Comparison of ENCODE assay signal across 8 mouse cellular contexts in the genomic region with DNA sequence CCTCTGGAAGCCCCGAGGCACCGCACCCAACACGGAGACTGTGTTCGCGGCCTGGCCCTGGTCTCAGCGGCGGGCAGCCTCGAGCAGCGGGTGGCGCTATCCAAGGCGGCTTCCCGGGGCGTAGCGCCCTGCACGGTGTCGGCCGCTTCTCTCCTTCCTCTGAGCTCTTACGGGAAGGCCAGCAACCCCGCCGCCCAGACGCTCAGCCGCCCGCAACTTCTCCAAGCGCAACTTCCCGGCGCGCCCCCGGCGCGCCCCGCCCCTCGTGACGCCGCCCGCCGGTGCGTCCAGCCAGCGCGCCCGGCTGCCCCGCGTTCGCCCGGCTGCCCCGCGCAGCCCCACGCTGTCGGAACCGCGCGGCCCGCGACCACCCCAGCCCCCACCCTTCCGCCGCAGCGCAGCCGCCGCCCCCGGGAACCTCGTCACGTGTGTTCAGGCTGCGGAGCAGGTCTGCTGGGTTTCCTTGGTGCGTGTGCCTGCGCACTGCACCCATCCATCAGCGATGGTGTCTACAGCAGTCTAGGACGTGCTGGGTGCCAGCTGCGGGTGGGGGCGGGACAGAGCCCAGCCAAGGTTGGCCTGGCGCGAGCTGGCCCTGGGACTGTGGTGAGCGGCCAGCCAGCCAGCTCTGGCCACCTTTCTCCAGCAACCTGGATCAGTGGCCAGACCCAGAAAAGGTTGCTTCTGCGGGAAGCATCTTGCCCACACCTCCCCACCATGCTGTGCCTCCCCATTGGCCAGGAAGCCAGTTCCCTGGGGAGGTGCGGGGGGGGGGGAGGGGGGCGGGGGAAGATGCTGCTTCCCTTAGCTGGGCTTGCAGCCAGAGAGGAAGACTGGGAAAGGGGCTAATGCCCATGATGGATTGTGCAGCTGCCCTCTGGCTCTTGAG. TPM values are rescaled to one million over a fixed set of nuclear protein-coding genes. Genes with fewer than 3 reads are reported as not detected.
DNase-seq lines count a peak whose midpoint lies in the region; ATAC-seq and TF ChIP-seq lines count a peak whose summit lies in the region.

Gene Ppp1r3d, minus strand, starts transcription at position 212 of the 889 bp plus-strand sequence.
Gene Fam217b, plus strand, starts transcription at position 264 of the 889 bp plus-strand sequence.

- H3K27ac ChIP-seq in forebrain, embryonic 11.5 days (ENCODE audit: low read depth, low read length): no peak within 1 kb of the TSS
- H3K27ac ChIP-seq in heart, embryonic 15.5 days: peak within 1 kb of the TSS; percentile 94
- no peak within 1 kb of the TSS for H3K27ac ChIP-seq in liver, embryonic 13.5 days

- H3K4me1 ChIP-seq in G1E (ENCODE audit: insufficient read depth, low read depth, low read length): no peaks in the 10 kb centered on the region
- peaks cover 5% of the 10 kb centered on the region; the same call in 1 of the 2 replicates for H3K4me1 ChIP-seq in forebrain, embryonic 11.5 days (replicated peaks; ENCODE audit: control insufficient read depth, insufficient read depth, low read length)
- H3K4me1 ChIP-seq in heart, embryonic 15.5 days (replicated peaks): peaks cover 55% of the 10 kb centered on the region
- H3K4me1 ChIP-seq in liver, embryonic 13.5 days (replicated peaks): peaks cover 36% of the 10 kb centered on the region

- H3K4me3 ChIP-seq in G1E (ENCODE audit: low read depth, low read length): peak within 1 kb of the TSS; percentile 39; the same call in 1 of the 2 replicates
- peak within 1 kb of the TSS; percentile 71 for H3K4me3 ChIP-seq in forebrain, embryonic 11.5 days (ENCODE audit: low read depth, low read length)
- H3K4me3 ChIP-seq in heart, embryonic 15.5 days: peak within 1 kb of the TSS; percentile 74
- peak within 1 kb of the TSS; percentile 58 for H3K4me3 ChIP-seq in liver, embryonic 13.5 days (replicated peaks)

- ATAC-seq in G1E (ENCODE audit: extremely low read depth, insufficient number of reproducible peaks, low FRiP score, poor library complexity, severe bottlenecking): no peak
- peak; percentile 80 for ATAC-seq in forebrain, embryonic 11.5 days (replicated peaks; ENCODE audit: low FRiP score)
- ATAC-seq in heart, embryonic 15.5 days (replicated peaks; ENCODE audit: insufficient number of reproducible peaks, insufficient read depth, low FRiP score, low read depth): peak; percentile 71
- peak; percentile 41 for ATAC-seq in liver, embryonic 13.5 days (ENCODE audit: low read depth)
- ATAC-seq in monocyte, adult 5-6 weeks (replicated peaks; ENCODE audit: insufficient number of reproducible peaks, low FRiP score, low TSS enrichment, poor library complexity, severe bottlenecking): peak; percentile 44; the same call in 1 of the 2 replicates

- H3K27me3 ChIP-seq in G1E (ENCODE audit: insufficient read depth, low read length): no peaks in the 10 kb centered on the region; the same call in 1 of the 2 replicates
- peaks cover 14% of the 10 kb centered on the region for H3K27me3 ChIP-seq in forebrain, embryonic 11.5 days (ENCODE audit: control insufficient read depth, insufficient read depth, low read length)
- H3K27me3 ChIP-seq in heart, embryonic 15.5 days: peaks cover 5% of the 10 kb centered on the region; the same call in 1 of the 2 replicates
- peaks cover 32% of the 10 kb centered on the region for H3K27me3 ChIP-seq in liver, embryonic 13.5 days

- no peaks in the 10 kb centered on the region for H3K36me3 ChIP-seq in G1E (replicated peaks)
- no peaks in the 10 kb centered on the region for H3K36me3 ChIP-seq in forebrain, embryonic 11.5 days (ENCODE audit: control insufficient read depth, insufficient read depth, low read length)
- peaks cover 14% of the 10 kb centered on the region for H3K36me3 ChIP-seq in heart, embryonic 15.5 days
- H3K36me3 ChIP-seq in liver, embryonic 13.5 days: 0 out of 2 replicates have a peak, but pooled peaks cover 4% of the 10 kb centered on the region

- H3K4me2 ChIP-seq in forebrain, embryonic 11.5 days (ENCODE audit: low read depth, low read length, severe bottlenecking): peak within 1 kb of the TSS; percentile 84
- peak within 1 kb of the TSS; percentile 99 for H3K4me2 ChIP-seq in heart, embryonic 15.5 days
- peak within 1 kb of the TSS; percentile 72 for H3K4me2 ChIP-seq in liver, embryonic 13.5 days

- peak within 1 kb of the TSS; percentile 52 for H3K9ac ChIP-seq in forebrain, embryonic 11.5 days (ENCODE audit: low read length)
- H3K9ac ChIP-seq in heart, embryonic 15.5 days: peak within 1 kb of the TSS; percentile 70
- peak within 1 kb of the TSS; percentile 47 for H3K9ac ChIP-seq in liver, embryonic 13.5 days

- peaks cover 82% of the 10 kb centered on the region for H3K9me3 ChIP-seq in G1E (replicated peaks)
- no peaks in the 10 kb centered on the region for H3K9me3 ChIP-seq in forebrain, embryonic 11.5 days (ENCODE audit: control insufficient read depth, low read length)
- no peaks in the 10 kb centered on the region for H3K9me3 ChIP-seq in heart, embryonic 15.5 days (replicated peaks)
- H3K9me3 ChIP-seq in liver, embryonic 13.5 days (replicated peaks): no peaks in the 10 kb centered on the region

- no peak for DNase-seq in G1E (ENCODE audit: low spot score)
- DNase-seq in brain, embryonic 18.5 days (ENCODE audit: low read depth, low spot score): peak; percentile 39
- peak; percentile 74 for DNase-seq in forebrain, embryonic 11.5 days (ENCODE audit: low spot score)
- peak; percentile 83 for DNase-seq in kidney, postnatal 10 days
- DNase-seq in liver, embryonic 13.5 days: no peak
- peak; percentile 29 for DNase-seq in urinary bladder, postnatal 25 days (ENCODE audit: low spot score)

- under 1% methylated on average over 69 of the region's 74 CpGs for WGBS in forebrain, embryonic 11.5 days
- WGBS in heart, embryonic 15.5 days: under 1% methylated on average over 65 of the region's 74 CpGs
- WGBS in liver, embryonic 13.5 days (ENCODE audit: insufficient replicate concordance): under 1% methylated on average over 73 of the region's 74 CpGs

- TF ChIP-seq CTCF in G1E (IDR thresholded peaks at IDR 0.05; ENCODE audit: low read depth, low read length): no peak

RNA-seq across cellular contexts. Expression of gene Ppp1r3d, which starts in this region (rescaled TPM):
- total RNA-seq in G1E (2014; fragmentation: Nextera tagmentation) (not detected in 2 replicates), G1E (2017) (0.05 TPM in 1 of 2 replicates, not detected in the other)
- polyA plus RNA-seq in G1E (2012): not detected in 2 replicates
- 0.76 and 0.79 TPM in 2 replicates for polyA plus RNA-seq in forebrain, embryonic 11.5 days (2014; fragmentation: Nextera tagmentation; extraction: Ambion mirVana)
- 21.3 and 22.8 TPM in 2 replicates for polyA plus RNA-seq in heart, embryonic 15.5 days (2015; fragmentation: Nextera tagmentation; extraction: Ambion mirVana)
- polyA plus RNA-seq in liver, embryonic 13.5 days (2015; fragmentation: Nextera tagmentation; extraction: Ambion mirVana): 0.87 and 1.0 TPM in 2 replicates
- 0.85 to 2.5 TPM (median 1.9 TPM) in 3 replicates for total RNA-seq in monocyte, adult 5-6 weeks (2017)

RNA-seq across cellular contexts. Expression of gene Fam217b, which starts in this region (rescaled TPM):
- total RNA-seq in G1E (2014; fragmentation: Nextera tagmentation) (not detected in 2 replicates), G1E (2017) (0.05 and 0.06 TPM in 2 replicates)
- 0.01 TPM in 1 of 2 replicates, not detected in the other for polyA plus RNA-seq in G1E (2012)
- polyA plus RNA-seq in forebrain, embryonic 11.5 days (2014; fragmentation: Nextera tagmentation; extraction: Ambion mirVana): 1.4 and 2.0 TPM in 2 replicates
- 7.9 TPM in 2 replicates for polyA plus RNA-seq in heart, embryonic 15.5 days (2015; fragmentation: Nextera tagmentation; extraction: Ambion mirVana)
- 1.1 TPM in 2 replicates for polyA plus RNA-seq in liver, embryonic 13.5 days (2015; fragmentation: Nextera tagmentation; extraction: Ambion mirVana)
- total RNA-seq in monocyte, adult 5-6 weeks (2017): 3.4 to 6.5 TPM (median 6.2 TPM) in 3 replicates

Comparison
In these comparisons a context has a peak if more than half of its experiments do, and no peak if none do; other contexts are left out.
1. RNA of gene Ppp1r3d (polyA plus RNA-seq): 21.3 to 22.8 TPM in heart, embryonic 15.5 days; 0.87 to 1.0 TPM in liver, embryonic 13.5 days, 0.76 to 0.79 TPM in forebrain, embryonic 11.5 days and not detected in G1E; every median in the first group is over 10 times any median in the second.
2. DNase-seq: peak in brain, embryonic 18.5 days (single experiment), forebrain, embryonic 11.5 days (single experiment), kidney, postnatal 10 days (single experiment) and urinary bladder, postnatal 25 days (single experiment); none in G1E (single experiment) and liver, embryonic 13.5 days (single experiment).
3. Peak in every context shown above with its lines, with median percentiles within 50 percentile points of each other: H3K4me3 ChIP-seq, H3K4me2 ChIP-seq and H3K9ac ChIP-seq.